Comparison of ENCODE assay signal across 8 mouse cellular contexts in genomic region chr17:56131814-56132213, GRCm38 (mm10). TPM values are rescaled to one million over a fixed set of nuclear protein-coding genes. Genes with fewer than 3 reads are reported as not detected.
DNase-seq lines count a peak whose midpoint lies in the region; ATAC-seq lines count a peak whose summit lies in the region.

No protein-coding gene starts in this region.

- H3K4me2 ChIP-seq in heart, embryonic 12.5 days, result no peak overlapping the region

- peak; percentile 60 to 85 for DNase-seq in heart, adult 18-20 months
- peak; percentile 69 for DNase-seq in urinary bladder, postnatal 14 days (ENCODE audit: low spot score)
- no peak for DNase-seq in urinary bladder, adult 2 months (ENCODE audit: low spot score)
- DNase-seq in cerebellum, postnatal 25 days, result peak; percentile 80 to 87
- peak; percentile 79 for DNase-seq in heart, postnatal 4 days
- DNase-seq in lung, postnatal 36 days, result peak; percentile 85
- peak; percentile 56 for DNase-seq in testis, postnatal 14 days (ENCODE audit: low spot score)

- H3K36me3 ChIP-seq in heart, embryonic 12.5 days, result no peaks in the 10 kb centered on the region

- ATAC-seq in heart, embryonic 12.5 days (ENCODE audit: insufficient number of reproducible peaks, low FRiP score), result no peak

- no peak overlapping the region for H3K27ac ChIP-seq in heart, embryonic 12.5 days (ENCODE audit: poor library complexity, severe bottlenecking)

- WGBS in heart, embryonic 12.5 days, result 45% methylated on average over 7 of the region's 7 CpGs

- H3K4me3 ChIP-seq in heart, embryonic 12.5 days, result no peak overlapping the region

- peaks cover 19% of the 10 kb centered on the region; the same call in 1 of the 2 replicates for H3K27me3 ChIP-seq in heart, embryonic 12.5 days (replicated peaks)

- H3K4me1 ChIP-seq in heart, embryonic 12.5 days (replicated peaks), result peaks cover 18% of the 10 kb centered on the region

- no peak overlapping the region for H3K9ac ChIP-seq in heart, embryonic 12.5 days

- peaks cover 7% of the 10 kb centered on the region; the same call in 1 of the 2 replicates for H3K9me3 ChIP-seq in heart, embryonic 12.5 days (replicated peaks)

RNA-seq across cellular contexts. Expression of gene Sema6b, which starts 8.3 kb away (rescaled TPM):
- total RNA-seq in heart, adult 18-20 months (2021), result 10 to 100 TPM; 12.5 to 13.5 TPM
- polyA plus RNA-seq in heart, embryonic 12.5 days (2016; fragmentation: Nextera tagmentation; extraction: Ambion mirVana), result 0.44 and 0.57 TPM in 2 replicates
- polyA plus RNA-seq in urinary bladder, adult 2 months (2012; rRNA removed), result 3.3 and 4.4 TPM in 2 replicates
- 1 to 10 TPM; 6.3 to 7.2 TPM for total RNA-seq in heart, postnatal 4 days (2021)

RNA-seq across cellular contexts. Expression of gene Lrg1, which starts 10.0 kb away (rescaled TPM):
- 10 to 100 TPM; 56.2 to 65.4 TPM for total RNA-seq in heart, adult 18-20 months (2021)
- 0.18 TPM in 1 of 2 replicates, not detected in the other for polyA plus RNA-seq in heart, embryonic 12.5 days (2016; fragmentation: Nextera tagmentation; extraction: Ambion mirVana)
- polyA plus RNA-seq in urinary bladder, adult 2 months (2012; rRNA removed), result 23.4 and 23.9 TPM in 2 replicates
- total RNA-seq in heart, postnatal 4 days (2021), result 1 to 10 TPM; 5.2 TPM

RNA-seq across cellular contexts. Expression of gene Plin5, which starts 14.4 kb away (rescaled TPM):
- 100 to 1,000 TPM; 166 TPM for total RNA-seq in heart, adult 18-20 months (2021)
- polyA plus RNA-seq in heart, embryonic 12.5 days (2016; fragmentation: Nextera tagmentation; extraction: Ambion mirVana), result 0.09 and 0.17 TPM in 2 replicates
- 1.4 and 1.9 TPM in 2 replicates for polyA plus RNA-seq in urinary bladder, adult 2 months (2012; rRNA removed)
- 10 to 100 TPM; 61.6 to 67.6 TPM for total RNA-seq in heart, postnatal 4 days (2021)

RNA-seq across cellular contexts. Expression of gene Plin4, which starts 22.2 kb away (rescaled TPM):
- total RNA-seq in heart, adult 18-20 months (2021), result 100 to 1,000 TPM; 118 to 175 TPM
- polyA plus RNA-seq in heart, embryonic 12.5 days (2016; fragmentation: Nextera tagmentation; extraction: Ambion mirVana), result 0.05 and 0.12 TPM in 2 replicates
- 96.9 and 98.3 TPM in 2 replicates for polyA plus RNA-seq in urinary bladder, adult 2 months (2012; rRNA removed)
- total RNA-seq in heart, postnatal 4 days (2021), result 10 to 100 TPM; 71.5 to 79.8 TPM

RNA-seq across cellular contexts. Expression of gene Tnfaip8l1, which starts 30.5 kb away (rescaled TPM):
- 1 to 10 TPM; 1.3 to 1.5 TPM for total RNA-seq in heart, adult 18-20 months (2021)
- 4.8 and 5.0 TPM in 2 replicates for polyA plus RNA-seq in heart, embryonic 12.5 days (2016; fragmentation: Nextera tagmentation; extraction: Ambion mirVana)
- polyA plus RNA-seq in urinary bladder, adult 2 months (2012; rRNA removed), result 1.7 and 2.0 TPM in 2 replicates
- total RNA-seq in heart, postnatal 4 days (2021), result 1 to 10 TPM; 5.9 to 6.0 TPM

Comparison
In these comparisons a context has a peak if more than half of its experiments do, and no peak if none do; other contexts are left out.
1. RNA of gene Lrg1, which starts 10.0 kb away (total RNA-seq): 56.2 to 65.4 TPM in heart, adult 18-20 months; 5.2 TPM in heart, postnatal 4 days; every median in the first group is over 4 times any median in the second.